Mouse (Mus musculus) kidney, adult 9 months (tissue): Measurements from ENCODE around the gene Ankra2.

Source experiments
- DNase-seq: peaks from one replicate; pipeline ENCODE4 v3.0.0; 2022

Ankra2 gene

GRCm38 (mm10) chr13:98262636-98263457 is at the start of gene Ankra2, which contains the start of gene Utp15:
Gene Ankra2 (plus strand): TSS chr13:98263074.
Gene Utp15 (minus strand): TSS chr13:98263041.
- DNase-seq: peak; percentile 99

- peak; percentile 27 for DNase-seq
Observed at GRCm38 (mm10) chr13:98222848-98223247, 40.0 kb upstream of the Ankra2 start.

- DNase-seq: no peak
Observed at GRCm38 (mm10) chr13:98226225-98226624, 36.6 kb upstream of the Ankra2 start.

GRCm38 (mm10) chr13:98230511-98230910 is 32.4 kb upstream of the Ankra2 start:
- DNase-seq: no peak

- DNase-seq: no peak
Observed at GRCm38 (mm10) chr13:98235451-98235850, 27.4 kb upstream of the Ankra2 start.

- peak; percentile 70 for DNase-seq
Observed at GRCm38 (mm10) chr13:98239978-98240641, 22.8 kb upstream of the Ankra2 start.

- DNase-seq: no peak
Observed at GRCm38 (mm10) chr13:98241531-98242282, 21.2 kb upstream of the Ankra2 start.

GRCm38 (mm10) chr13:98244571-98245350 is 18.1 kb upstream of the Ankra2 start:
- no peak for DNase-seq

- DNase-seq: no peak
Observed at GRCm38 (mm10) chr13:98245386-98245785, 17.5 kb upstream of the Ankra2 start.

GRCm38 (mm10) chr13:98249594-98249993 is 13.3 kb upstream of the Ankra2 start:
- DNase-seq: no peak

GRCm38 (mm10) chr13:98254921-98255320 is 8.0 kb upstream of the Ankra2 start:
- DNase-seq: no peak

GRCm38 (mm10) chr13:98263458-98263987 is 649 bp downstream of the Ankra2 start:
- no peak for DNase-seq

GRCm38 (mm10) chr13:98264111-98264510 is 1.2 kb downstream of the Ankra2 start:
- peak; percentile 9 for DNase-seq

- DNase-seq: no peak
Observed at GRCm38 (mm10) chr13:98274023-98274422, 11.1 kb downstream of the Ankra2 start.

GRCm38 (mm10) chr13:98275646-98276045 is 12.8 kb downstream of the Ankra2 start:
- no peak for DNase-seq

- no peak for DNase-seq
Observed at GRCm38 (mm10) chr13:98276253-98276652, 13.4 kb downstream of the Ankra2 start.

GRCm38 (mm10) chr13:98277501-98277900 is 14.6 kb downstream of the Ankra2 start:
- no peak for DNase-seq

- DNase-seq: no peak
Observed at GRCm38 (mm10) chr13:98279686-98280085, 16.8 kb downstream of the Ankra2 start, which contains the start of gene Gm21976. Gene Gm21976 (plus strand): TSS chr13:98279887.

GRCm38 (mm10) chr13:98280990-98281650 is 18.2 kb downstream of the Ankra2 start:
- no peak for DNase-seq

GRCm38 (mm10) chr13:98290719-98291118 is 27.8 kb downstream of the Ankra2 start:
- no peak for DNase-seq

- DNase-seq: no peak
Observed at GRCm38 (mm10) chr13:98291712-98292111, 28.8 kb downstream of the Ankra2 start.

GRCm38 (mm10) chr13:98296072-98296471 is 33.2 kb downstream of the Ankra2 start:
- no peak for DNase-seq
